Mouse (Mus musculus) embryonic fibroblast, embryonic 13.5 days (primary cell): ENCODE measurements around the gene Coro6.

Source experiments
- CTCF ChIP-seq: IDR thresholded peaks from 2 replicates; pipeline ENCODE4 v1.5.1; 2011; ENCODE audit warnings: mild to moderate bottlenecking, control low read depth, low read length, moderate library complexity, borderline replicate concordance; ENCODE audit not compliant: insufficient read depth
- POLR2A ChIP-seq: IDR thresholded peaks from 2 replicates; pipeline ENCODE4 v1.6.1; 2011; ENCODE audit warnings: low read depth, mild to moderate bottlenecking, control low read depth, low read length, moderate library complexity

DNA sequence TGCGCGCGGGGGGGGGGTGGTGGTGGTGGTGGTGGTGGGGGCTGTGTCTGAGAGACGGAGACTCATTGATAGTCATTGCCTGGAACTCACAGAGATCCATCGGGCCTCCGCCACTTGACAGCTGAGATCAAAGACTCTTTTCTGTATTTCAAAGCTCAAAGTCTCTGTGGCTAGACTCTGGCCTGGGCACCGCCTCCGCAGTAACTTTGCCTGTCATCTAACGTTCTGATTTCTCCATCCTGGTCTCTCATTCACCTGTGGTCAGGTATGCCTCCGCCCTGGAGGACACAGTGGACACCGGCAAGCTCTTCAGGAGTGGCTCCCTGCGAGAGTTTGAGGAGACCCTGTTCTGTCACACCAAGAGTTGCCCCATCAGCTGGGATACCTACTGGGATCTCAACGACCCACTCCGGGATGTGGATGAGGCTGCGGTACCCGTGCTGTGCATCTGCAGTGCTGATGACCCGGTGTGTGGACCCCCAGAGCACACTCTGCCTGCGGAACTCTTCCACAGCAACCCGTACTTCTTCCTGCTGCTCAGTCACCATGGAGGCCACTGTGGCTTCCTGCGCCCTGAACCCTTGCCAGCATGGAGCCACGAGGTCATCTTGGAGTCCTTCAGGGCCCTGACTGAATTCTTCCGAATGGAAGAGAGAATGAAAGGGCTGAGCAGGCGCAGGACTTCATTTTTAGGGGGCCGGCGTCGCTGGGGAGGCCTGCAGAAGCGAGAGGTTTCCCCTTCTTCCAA, 56.0 kb downstream of the Coro6 start:
- TF ChIP-seq CTCF (no peak), POLR2A (no peak)
